Mouse (Mus musculus): ENCODE results near the gene Sco1. TPM values are rescaled to one million over a fixed set of nuclear protein-coding genes. Genes with fewer than 3 reads are reported as not detected.

Sco1 gene
- polyA plus RNA-seq, 2 experiments, result 2.9 to 4.8 TPM

DNA sequence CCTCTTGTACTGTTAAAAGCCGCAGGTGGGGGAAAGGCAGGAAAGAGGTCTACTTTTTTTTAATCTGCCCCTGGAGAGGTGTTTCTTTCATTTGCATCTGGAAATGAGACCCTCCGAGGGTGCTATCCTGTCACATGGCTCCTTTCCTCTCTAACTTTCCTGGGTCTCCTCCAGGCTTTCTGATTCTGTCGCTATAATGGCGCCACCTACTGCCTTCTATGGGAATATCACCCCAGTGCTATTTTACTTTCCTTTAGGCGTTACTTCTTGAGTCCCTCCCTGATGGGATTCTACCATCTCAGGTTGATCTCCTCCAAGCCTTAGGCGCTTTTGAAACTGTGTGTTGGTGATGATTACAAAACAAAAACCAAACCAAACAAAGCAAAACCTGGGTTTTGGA is 47.7 kb downstream of the Sco1 start:
- H3K9ac ChIP-seq (replicated peaks), result no peak overlapping the region
- no peaks in the 10 kb centered on the region for H3K36me3 ChIP-seq (replicated peaks; ENCODE audit: control insufficient read depth, insufficient read depth, low read depth)
- no peaks in the 10 kb centered on the region for H3K9me3 ChIP-seq (ENCODE audit: control insufficient read depth, low read length)
- 27% methylated on average over 6 of the region's 6 CpGs for WGBS (ENCODE audit: insufficient replicate concordance)
- TF ChIP-seq EP300 (IDR thresholded peaks at IDR 0.05; ENCODE audit: low read depth) (no peak), CTCF (IDR thresholded peaks at IDR 0.05; ENCODE audit: low read depth) (peak; percentile 59)
- no peak overlapping the region for H3K4me2 ChIP-seq (ENCODE audit: low read depth)
- no peak for ATAC-seq (ENCODE audit: insufficient read depth)
- H3K4me1 ChIP-seq (replicated peaks; ENCODE audit: control insufficient read depth in 2 of 2, insufficient read depth in 2 of 2, low read length in 1 of 2), result no peaks in the 10 kb centered on the region
- H3K4me3 ChIP-seq (ENCODE audit: insufficient read depth in 1 of 2, low read depth in 2 of 2, low read length in 2 of 2), result no peak overlapping the region
- H3K27ac ChIP-seq, result no peak overlapping the region
- H3K27me3 ChIP-seq (ENCODE audit: control insufficient read depth, insufficient read depth, low read length), result no peaks in the 10 kb centered on the region
- peak in 1 of 3 experiments; percentile 9 for DNase-seq (ENCODE audit: low read depth in 3 of 3, low spot score in 3 of 3)

DNA sequence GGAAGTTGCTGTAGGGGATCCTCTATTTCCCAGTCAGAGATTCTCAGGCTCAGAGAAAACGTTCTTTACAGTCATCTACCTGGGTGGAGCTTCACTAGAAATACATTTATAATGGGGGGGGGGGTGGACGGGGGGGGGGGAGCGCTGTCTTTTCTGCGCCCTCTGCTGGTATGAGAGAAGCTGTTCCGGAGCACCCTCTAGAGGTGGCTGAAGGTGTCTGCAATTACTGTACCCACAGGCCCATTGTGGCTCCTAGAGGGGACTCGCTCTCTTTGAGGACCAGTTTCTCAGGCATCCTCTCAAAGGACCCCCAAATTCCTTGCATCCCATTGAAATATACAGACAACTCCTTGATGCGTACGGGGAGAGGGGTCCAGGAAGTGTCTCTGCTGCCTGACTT is 49.2 kb downstream of the Sco1 start:
- 21% methylated on average over 6 of the region's 8 CpGs for WGBS (ENCODE audit: insufficient replicate concordance)
- no peaks in the 10 kb centered on the region for H3K27me3 ChIP-seq (ENCODE audit: control insufficient read depth, insufficient read depth, low read length)
- no peaks in the 10 kb centered on the region for H3K4me1 ChIP-seq (replicated peaks; ENCODE audit: control insufficient read depth in 2 of 2, insufficient read depth in 2 of 2, low read length in 1 of 2)
- no peak overlapping the region for H3K4me3 ChIP-seq (ENCODE audit: insufficient read depth in 1 of 2, low read depth in 2 of 2, low read length in 2 of 2)
- no peaks in the 10 kb centered on the region for H3K36me3 ChIP-seq (replicated peaks; ENCODE audit: control insufficient read depth, insufficient read depth, low read depth)
- no peak for TF ChIP-seq EP300 (IDR thresholded peaks at IDR 0.05; ENCODE audit: low read depth)
- TF ChIP-seq CTCF (IDR thresholded peaks at IDR 0.05; ENCODE audit: low read depth), result peak; percentile 60
- ATAC-seq (ENCODE audit: insufficient read depth) (no peak), DNase-seq (ENCODE audit: low read depth in 3 of 3, low spot score in 3 of 3) (no peak)
- no peak overlapping the region for H3K27ac ChIP-seq
- H3K9me3 ChIP-seq (ENCODE audit: control insufficient read depth, low read length), result no peaks in the 10 kb centered on the region
- no peak overlapping the region for H3K4me2 ChIP-seq (ENCODE audit: low read depth)
- H3K9ac ChIP-seq (replicated peaks), result no peak overlapping the region

DNA sequence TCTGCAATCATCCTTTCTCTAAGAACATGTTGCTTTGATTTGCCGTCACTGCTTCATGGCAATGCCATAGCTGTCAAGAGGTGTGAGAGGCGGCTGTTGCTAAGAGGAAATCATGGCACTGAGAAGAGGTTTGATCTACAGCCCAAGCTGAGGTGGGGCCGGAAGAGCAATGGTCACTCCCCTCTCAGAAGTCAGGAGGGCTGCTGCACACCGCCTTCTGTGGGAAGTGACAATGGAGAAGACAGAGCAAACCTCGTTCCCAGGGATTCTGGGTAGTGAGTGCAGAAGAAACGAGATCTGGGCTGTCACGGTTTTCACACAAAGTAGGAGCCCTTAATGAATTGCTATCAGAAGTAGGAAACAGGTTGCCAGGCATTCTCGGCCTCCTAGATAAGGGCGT is 50.8 kb downstream of the Sco1 start:
- H3K4me2 ChIP-seq (ENCODE audit: low read depth), result no peak overlapping the region
- TF ChIP-seq CTCF (IDR thresholded peaks at IDR 0.05; ENCODE audit: low read depth) (no peak), EP300 (IDR thresholded peaks at IDR 0.05; ENCODE audit: low read depth) (no peak)

DNA sequence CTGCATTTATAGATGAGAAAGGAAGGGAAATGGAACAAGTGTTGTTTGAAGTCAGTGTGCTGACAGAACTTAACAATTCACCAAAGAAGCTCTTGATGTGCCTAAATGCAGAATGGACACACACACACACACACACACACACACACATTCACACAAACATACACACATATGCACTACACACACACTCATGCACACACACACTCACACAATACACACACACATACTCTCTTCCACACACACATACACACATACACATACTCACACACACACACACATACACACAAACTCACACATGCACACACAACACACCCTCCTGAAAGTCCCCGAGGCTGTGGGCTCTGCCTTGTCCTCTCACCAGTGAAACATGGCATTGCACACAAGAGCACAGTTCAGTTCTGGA is 51.8 kb downstream of the Sco1 start:
- DNase-seq (ENCODE audit: low read depth in 3 of 3, low spot score in 3 of 3), result no peak
- no peaks in the 10 kb centered on the region for H3K4me1 ChIP-seq (replicated peaks; ENCODE audit: control insufficient read depth in 2 of 2, insufficient read depth in 2 of 2, low read length in 1 of 2)
- no peak overlapping the region for H3K27ac ChIP-seq
- no peaks in the 10 kb centered on the region for H3K36me3 ChIP-seq (replicated peaks; ENCODE audit: control insufficient read depth, insufficient read depth, low read depth)
- no peaks in the 10 kb centered on the region for H3K9me3 ChIP-seq (ENCODE audit: control insufficient read depth, low read length)
- 42% methylated on average over 1 of the region's 1 CpGs for WGBS (ENCODE audit: insufficient replicate concordance)
- no peak for TF ChIP-seq EP300 (IDR thresholded peaks at IDR 0.05; ENCODE audit: low read depth)
- TF ChIP-seq CTCF (IDR thresholded peaks at IDR 0.05; ENCODE audit: low read depth), result no peak
- no peaks in the 10 kb centered on the region for H3K27me3 ChIP-seq (ENCODE audit: control insufficient read depth, insufficient read depth, low read length)
- no peak overlapping the region for H3K9ac ChIP-seq (replicated peaks)
- H3K4me3 ChIP-seq (ENCODE audit: insufficient read depth in 1 of 2, low read depth in 2 of 2, low read length in 2 of 2), result no peak overlapping the region
- no peak overlapping the region for H3K4me2 ChIP-seq (ENCODE audit: low read depth)
- no peak for ATAC-seq (ENCODE audit: insufficient read depth)

More for the DNA sequence above, 50.8 kb downstream of the Sco1 start:
- WGBS (ENCODE audit: insufficient replicate concordance), result 57% methylated on average over 9 of the region's 9 CpGs
- H3K4me3 ChIP-seq (ENCODE audit: insufficient read depth in 1 of 2, low read depth in 2 of 2, low read length in 2 of 2), result no peak overlapping the region
- H3K9ac ChIP-seq (replicated peaks), result no peak overlapping the region
- DNase-seq (ENCODE audit: low read depth in 3 of 3, low spot score in 3 of 3), result no peak
- H3K27me3 ChIP-seq (ENCODE audit: control insufficient read depth, insufficient read depth, low read length), result no peaks in the 10 kb centered on the region
- no peak overlapping the region for H3K27ac ChIP-seq
- no peak for ATAC-seq (ENCODE audit: insufficient read depth)
- H3K9me3 ChIP-seq (ENCODE audit: control insufficient read depth, low read length), result no peaks in the 10 kb centered on the region
- no peaks in the 10 kb centered on the region for H3K36me3 ChIP-seq (replicated peaks; ENCODE audit: control insufficient read depth, insufficient read depth, low read depth)
- H3K4me1 ChIP-seq (replicated peaks; ENCODE audit: control insufficient read depth in 2 of 2, insufficient read depth in 2 of 2, low read length in 1 of 2), result no peaks in the 10 kb centered on the region

DNA sequence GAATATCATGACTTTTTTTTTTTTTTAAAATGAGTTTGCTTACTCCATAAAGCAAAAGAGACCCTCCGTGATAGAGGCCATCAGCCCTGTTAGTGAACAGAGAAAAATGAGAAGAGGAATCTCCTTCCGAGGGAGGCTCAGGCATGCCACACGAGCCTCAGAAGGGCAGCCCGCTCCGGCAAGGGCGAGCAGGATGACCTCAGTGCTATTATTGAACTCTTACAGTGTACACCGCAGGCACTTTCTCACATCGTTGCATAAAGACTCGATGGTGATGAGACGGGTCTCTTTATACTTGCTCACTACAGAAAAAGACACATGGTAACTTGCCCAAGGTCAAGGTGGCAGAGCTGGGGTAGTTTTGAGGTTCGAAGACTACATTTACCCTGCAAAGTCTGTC is 52.2 kb downstream of the Sco1 start:
- Histone ChIP-seq H3K4me3 (ENCODE audit: insufficient read depth in 1 of 2, low read depth in 2 of 2, low read length in 2 of 2) (no peak overlapping the region), H3K4me1 (replicated peaks; ENCODE audit: control insufficient read depth in 2 of 2, insufficient read depth in 2 of 2, low read length in 1 of 2) (no peaks in the 10 kb centered on the region), H3K4me2 (ENCODE audit: low read depth) (no peak overlapping the region), H3K27me3 (ENCODE audit: control insufficient read depth, insufficient read depth, low read length) (no peaks in the 10 kb centered on the region), H3K9ac (replicated peaks) (no peak overlapping the region), H3K9me3 (ENCODE audit: control insufficient read depth, low read length) (no peaks in the 10 kb centered on the region), H3K36me3 (replicated peaks; ENCODE audit: control insufficient read depth, insufficient read depth, low read depth) (no peaks in the 10 kb centered on the region), H3K27ac (no peak overlapping the region)
- ATAC-seq (ENCODE audit: insufficient read depth), result no peak
- TF ChIP-seq EP300 (IDR thresholded peaks at IDR 0.05; ENCODE audit: low read depth) (no peak), CTCF (IDR thresholded peaks at IDR 0.05; ENCODE audit: low read depth) (no peak)
- no peak for DNase-seq (ENCODE audit: low read depth in 3 of 3, low spot score in 3 of 3)
- WGBS (ENCODE audit: insufficient replicate concordance), result 64% methylated on average over 11 of the region's 11 CpGs
